Mouse (Mus musculus): ENCODE measurements at regions not wholly inside any gene's neighbourhood (a gene's known extent, or its start where the extent isn't known, plus 50 kb on each side); places are given as distances from the start of the nearest gene placed in this dataset.
A peak's percentile ranks its signal among the peaks of the same experiment; 100 is the strongest.

DNA sequence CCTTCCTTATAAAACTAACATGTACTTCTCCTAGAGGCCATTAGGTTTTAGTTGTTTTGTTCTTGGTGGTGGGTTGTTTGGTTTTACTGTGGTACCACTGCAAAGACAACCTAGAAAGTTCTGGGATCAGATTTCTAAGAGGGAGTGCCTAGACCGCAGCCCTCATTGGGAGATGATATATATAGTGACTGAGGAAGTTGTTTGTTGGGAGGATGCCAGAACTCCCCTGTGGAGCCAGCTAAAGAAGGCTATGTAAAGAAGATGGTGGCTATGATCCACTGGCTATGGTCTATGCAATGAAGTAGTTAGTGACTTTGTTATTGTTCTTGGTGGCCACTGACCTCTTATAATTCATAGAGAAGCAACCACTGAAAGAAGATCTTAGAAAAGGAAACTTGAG, 283.8 kb upstream of the Kif2a start:
- DNase-seq (ENCODE audit: low spot score in 2 of 2): no peak

DNA sequence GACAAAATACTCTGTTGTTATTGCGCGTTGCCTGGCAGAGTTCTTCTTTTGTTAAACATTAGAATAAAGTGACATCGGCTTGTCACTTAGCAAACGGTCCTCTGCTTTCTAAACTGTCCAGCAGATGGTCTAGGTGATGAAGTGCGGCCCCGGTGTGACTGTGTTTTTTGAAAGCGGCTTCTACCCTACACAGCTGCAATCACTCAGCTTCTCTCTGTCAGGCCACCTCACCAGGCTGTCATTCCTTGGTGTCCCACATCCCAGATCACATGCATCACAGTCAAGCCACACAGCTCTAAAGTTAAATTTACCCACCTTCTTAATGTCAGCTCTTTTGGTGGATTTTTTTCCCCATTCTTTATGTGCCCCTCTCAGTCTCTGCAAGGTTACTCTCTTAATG, 282.0 kb upstream of the Kif2a start:
- no peak for DNase-seq (ENCODE audit: low spot score in 2 of 2)

DNA sequence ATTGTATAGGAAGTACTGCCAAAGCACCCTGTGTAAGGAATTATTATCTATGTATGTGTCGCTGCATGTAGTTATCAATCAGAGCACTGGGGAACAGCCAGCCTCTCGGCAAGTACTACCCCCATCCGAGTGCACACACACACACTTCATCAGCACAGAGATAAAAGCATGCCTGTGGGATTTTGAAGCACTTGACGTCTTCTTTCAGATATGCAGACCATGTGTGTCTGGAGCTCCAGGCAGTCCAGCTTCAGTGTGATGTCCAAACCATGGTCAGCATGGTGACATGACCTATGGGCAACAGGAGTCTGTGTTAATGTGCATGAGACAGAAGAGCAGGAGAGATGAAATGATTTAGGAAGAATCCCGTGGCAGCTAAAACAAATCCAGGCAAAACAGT, 281.4 kb upstream of the Kif2a start:
- no peak for DNase-seq (ENCODE audit: low spot score in 2 of 2)

DNA sequence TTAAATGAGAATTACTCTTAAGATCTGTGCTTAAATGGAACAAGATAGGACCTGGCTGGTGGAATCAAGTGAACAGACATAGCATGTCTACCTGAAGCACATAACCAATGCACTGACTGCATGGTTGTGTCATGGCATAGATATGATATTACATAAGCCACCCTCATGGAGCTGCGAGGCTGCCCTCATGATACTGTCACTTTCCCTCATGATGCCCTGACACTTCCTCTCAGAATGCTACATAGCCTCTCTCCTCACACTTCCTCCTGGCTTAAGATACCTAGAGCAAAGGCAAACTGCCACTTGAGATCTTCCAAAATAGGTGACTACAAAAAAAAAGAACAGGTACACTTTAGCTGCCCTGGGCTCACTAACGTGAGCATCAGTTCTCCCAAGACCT, 278.9 kb upstream of the Kif2a start:
- no peak for DNase-seq (ENCODE audit: low spot score in 2 of 2)

DNA sequence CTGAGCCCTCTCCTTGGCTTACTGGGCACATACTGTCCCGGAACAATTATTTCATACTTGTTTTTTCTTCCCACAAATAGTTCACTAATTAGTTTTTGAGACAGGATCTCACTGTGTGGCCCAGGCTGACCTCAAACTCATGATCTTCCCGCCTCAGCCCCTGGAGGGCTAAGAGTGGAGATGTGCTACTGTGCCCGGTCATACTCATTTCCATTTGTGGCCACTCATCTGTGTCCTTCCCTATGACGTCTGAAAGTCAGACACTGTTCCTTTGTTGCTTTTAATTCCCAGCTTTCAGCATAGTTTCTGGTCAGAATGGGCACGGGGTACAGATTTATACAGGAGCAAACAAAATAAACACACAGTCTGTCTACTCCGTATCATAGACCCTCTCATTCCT, 242.7 kb upstream of the Kif2a start:
- no peak for DNase-seq (ENCODE audit: low spot score in 2 of 2)

DNA sequence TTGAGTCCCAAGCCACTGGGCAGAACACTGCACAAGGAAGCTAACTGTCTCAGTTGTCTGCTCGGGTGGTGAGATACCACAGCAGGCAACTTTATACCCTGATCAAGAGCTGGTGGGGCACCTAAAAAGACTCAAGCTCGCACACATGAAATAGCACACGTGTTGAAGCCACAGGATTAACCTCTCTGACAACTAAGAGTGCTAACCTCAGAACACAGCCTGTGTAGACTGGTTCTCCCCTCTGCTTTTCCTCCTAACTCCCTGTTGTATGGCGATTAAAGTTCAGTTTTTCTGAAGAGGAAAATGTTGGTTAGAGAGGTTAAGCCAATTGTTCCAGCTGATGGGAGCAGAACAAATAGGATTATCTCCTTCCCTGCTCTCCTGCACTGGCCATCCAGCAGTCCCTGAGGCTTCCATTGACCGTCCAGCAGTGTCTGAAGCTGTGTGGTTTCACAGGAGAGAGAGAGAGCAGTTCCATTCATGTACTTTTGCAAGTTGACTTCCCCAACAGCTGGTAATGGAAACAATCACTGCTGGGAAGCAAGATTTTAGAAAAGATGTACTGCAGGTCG, 239.6 kb upstream of the Kif2a start:
- no peak for DNase-seq (ENCODE audit: low spot score in 2 of 2)

DNA sequence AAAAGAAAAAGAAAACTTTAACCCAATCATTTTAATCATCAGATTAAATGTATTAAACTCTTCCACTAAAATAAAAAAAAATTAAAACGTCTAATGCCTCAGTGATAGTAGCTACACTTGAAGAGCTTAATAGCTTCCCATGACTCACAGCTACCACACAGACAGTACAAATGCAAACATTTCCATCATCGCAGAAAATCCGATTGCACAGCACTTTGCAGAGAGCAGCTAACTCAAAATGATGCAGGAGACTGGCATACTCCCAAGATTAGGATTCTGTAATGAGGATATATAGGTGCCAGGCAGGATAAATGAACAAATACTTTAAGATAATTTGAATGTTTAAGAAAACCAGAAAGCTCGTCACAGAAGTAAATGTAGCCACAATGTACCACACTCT, 238.3 kb upstream of the Kif2a start:
- DNase-seq (ENCODE audit: low spot score in 2 of 2): no peak

DNA sequence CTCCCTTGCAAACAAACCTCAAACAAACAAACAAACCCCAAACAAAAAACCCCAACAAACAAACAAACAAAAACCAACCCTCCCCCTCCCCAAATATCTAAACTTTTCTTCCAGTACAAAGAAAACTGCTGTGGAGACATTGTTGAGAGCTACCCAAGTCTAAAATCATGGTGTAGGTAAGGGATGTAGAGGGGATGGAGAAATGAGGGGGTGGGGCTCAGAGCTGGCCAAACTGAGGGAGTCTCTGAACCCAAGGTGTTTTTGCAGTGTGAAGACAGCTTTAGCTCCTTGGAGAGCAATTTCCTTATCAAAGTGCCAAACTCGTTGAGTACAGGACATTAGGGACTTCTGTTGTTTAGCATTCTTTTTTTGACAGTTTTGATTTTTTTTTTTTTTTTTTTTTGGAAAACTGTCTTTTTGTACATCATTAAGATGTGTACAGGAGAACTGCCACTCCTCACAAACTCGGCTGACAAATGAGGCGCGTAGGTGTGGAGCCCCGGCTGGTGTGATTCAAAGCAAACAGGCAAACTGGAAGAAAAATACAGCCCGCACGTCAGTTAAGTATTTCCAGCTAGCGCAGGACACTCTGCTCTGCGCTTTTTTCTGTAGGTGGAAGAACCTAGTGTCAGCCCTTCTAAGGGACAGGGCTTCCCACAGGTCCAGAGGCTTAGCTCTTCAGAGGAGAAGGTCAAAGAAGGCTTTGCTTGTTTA, 226.0 kb upstream of the Kif2a start:
- no peak for DNase-seq (ENCODE audit: low spot score in 2 of 2)

DNA sequence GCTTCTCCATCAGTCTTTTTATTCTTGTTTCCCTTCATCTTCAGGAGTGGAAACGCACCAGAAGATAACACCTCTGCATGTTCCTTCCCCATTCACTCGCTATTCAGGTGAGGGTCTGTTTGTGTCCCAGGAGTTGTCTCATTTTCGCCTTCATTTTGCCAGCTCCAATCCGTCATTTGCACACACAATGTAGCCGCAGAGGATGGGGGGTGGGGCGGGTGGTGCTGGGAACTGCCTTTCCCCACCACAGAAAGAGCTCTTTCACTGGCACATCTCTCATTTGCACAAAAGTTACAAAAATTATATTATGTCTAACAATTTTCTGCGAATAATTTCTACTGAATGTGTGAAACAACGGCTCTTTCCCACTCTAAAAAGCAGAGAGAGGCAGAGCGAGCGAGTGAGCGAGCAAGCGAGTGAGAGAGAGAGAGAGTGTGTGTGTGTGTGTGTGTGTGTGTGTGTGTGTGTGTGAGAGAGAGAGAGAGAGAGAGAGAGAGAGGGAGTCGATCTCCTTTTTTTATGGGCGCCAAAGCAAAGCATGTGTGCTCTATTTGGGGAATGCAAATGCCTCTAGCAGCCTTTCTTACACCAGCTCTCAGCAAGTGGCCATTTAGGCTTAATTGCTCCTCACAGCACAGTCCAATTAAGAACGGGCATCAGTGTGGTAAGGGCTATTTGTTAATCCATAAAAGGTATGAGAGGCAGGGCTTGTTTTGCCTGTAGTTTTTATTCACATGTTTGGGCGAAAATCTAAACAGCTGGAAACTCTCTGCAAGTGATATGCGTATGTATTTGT, 225.2 kb upstream of the Kif2a start:
- no peak for DNase-seq (ENCODE audit: low spot score in 2 of 2)

DNA sequence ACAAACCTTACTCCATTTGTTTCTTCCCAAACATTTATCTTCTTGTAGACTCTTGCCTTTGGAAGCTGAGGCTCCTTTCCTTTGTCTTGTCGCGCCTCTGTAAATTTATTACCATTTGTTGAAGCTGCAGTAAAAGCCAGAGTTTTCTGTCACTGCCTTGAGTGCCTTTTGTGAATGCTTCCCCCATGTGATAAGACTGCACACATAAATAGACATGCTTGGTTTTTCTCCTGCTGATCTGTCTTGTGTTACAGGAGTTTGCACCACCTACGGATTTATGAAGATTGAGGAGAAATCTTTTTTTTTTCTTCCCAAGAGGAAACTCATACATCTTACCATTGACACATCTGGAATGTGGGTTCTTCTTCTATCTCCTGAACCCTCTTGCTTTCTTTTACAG, 222.2 kb upstream of the Kif2a start:
- DNase-seq (ENCODE audit: low spot score in 2 of 2): no peak

DNA sequence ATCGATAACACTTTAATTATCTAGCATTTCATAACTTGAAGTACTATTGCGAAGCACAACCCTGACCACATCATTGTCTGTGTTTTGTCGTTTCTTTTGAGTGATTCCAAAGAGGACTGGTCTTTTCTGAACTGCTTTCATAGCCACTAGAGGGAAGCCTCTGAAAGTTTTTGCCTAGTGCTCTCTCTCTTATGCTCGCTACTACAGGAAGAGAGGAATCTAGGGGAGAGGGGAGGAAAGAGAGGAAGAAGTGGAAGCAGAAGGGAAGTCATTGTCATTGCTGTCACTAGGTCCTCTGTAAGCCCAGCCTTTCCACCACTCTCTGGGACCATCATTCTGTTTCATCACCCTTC, 217.1 kb upstream of the Kif2a start:
- DNase-seq (ENCODE audit: low spot score in 2 of 2): no peak

DNA sequence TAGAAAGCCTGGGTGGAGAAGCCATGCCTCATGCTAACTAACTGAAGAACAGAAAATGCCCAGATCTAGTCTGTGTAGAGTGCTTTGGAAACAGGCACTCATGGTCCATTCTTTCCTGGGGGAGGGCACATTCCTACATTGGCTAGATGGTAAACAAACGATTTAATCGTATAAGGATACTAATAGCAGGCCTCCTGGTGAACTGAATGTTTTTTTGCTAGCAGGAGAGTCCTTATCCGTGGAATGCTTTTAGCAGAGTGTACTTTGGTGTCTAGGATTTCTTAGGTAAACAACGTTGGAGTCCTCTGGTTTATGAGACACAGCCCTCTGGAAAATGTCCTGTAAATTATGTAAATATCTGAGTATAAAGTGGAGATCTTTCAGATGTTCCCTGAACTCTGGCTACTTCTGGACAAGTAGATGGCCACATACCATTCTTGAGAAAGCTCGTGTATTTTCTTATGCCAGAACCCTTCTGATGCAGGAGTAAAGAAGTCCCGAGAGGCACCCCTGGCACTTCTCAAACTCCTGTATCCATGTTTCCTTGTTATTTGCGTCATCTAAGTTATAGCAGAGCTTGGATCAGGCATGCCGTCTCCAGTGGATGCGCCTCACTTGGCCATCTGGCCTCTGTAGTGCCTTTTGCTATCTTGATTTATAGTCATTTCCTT, 216.6 kb upstream of the Kif2a start:
- no peak for DNase-seq (ENCODE audit: low spot score in 2 of 2)

DNA sequence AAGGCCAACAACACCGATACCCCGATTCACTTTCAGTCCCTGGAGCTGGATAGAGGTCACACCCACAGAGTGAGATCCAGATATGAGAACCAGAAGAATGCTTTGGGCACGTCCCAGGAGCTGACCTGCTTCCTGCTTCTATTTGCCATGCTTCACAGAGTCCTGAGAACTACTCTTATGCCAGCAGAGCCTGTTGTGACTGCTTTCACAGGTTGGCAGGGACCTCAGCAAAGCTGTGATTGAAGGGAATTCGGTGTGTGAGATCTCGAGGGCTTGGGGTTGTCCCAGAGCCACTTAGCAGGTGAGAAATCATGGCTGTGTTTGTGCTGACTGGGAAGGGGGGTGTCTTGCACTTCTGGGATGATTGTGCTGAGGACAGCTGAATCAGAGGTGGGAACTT, 197.5 kb upstream of the Kif2a start:
- no peak for DNase-seq (ENCODE audit: low spot score in 2 of 2)

DNA sequence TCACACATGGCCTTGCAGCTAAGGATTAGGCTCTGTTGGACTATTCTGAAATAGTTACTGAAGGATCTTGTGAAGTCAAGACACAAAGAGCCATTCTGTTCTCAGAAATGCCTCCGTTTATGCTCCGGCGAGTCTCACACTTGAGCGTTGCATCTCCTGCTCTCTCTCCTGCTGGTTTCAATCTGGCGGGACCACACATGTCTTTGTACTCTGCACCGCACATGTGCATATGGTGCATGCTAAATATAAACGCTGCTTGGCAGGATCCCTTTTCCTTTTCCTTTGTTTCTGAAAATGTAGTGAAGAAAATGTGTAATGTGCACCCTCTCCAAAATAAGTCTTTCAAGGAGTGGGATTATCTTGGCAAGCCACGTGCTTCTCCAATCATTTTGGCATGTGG, 196.4 kb upstream of the Kif2a start:
- peak; percentile 31 to 34 for DNase-seq (ENCODE audit: low spot score in 2 of 2)

DNA sequence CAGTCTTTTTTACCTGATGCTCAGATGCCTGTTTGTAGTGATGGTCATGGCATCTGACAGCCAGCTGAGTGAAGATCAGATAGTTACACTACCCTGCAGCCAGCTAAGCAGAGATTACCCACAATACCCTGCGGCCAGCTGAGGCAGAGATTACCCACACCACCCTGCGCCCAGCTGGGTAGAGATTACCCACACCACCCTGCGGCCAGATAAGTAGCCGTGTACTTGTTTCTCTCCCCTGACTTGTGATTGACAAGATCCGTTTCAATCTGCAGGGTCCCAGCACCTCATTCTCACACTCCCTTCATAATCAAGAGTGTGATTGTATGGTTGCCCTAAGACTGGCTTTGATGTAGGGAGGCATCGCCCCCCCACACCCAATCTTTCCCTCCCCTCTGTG, 195.9 kb upstream of the Kif2a start:
- DNase-seq (ENCODE audit: low spot score in 2 of 2): no peak

DNA sequence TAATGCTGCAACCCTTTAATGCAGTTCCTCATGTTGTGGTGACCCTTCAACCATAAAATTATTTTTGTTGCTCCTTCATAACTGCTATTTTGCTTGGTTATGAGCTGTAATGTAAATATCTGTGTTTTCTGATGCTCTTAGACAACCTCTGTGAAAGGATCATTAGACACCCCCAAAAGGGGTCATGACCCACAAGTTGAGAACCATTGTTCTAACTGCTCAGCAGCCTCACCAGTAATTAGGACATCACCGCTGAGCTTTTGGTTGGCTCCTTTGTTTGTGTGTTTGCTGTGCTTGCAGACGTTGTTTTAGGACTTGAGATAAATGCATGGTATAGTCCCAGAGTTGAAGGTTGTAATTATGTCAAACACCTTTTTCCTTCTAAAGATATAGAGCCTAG, 191.4 kb upstream of the Kif2a start:
- DNase-seq (ENCODE audit: low spot score in 2 of 2): no peak

DNA sequence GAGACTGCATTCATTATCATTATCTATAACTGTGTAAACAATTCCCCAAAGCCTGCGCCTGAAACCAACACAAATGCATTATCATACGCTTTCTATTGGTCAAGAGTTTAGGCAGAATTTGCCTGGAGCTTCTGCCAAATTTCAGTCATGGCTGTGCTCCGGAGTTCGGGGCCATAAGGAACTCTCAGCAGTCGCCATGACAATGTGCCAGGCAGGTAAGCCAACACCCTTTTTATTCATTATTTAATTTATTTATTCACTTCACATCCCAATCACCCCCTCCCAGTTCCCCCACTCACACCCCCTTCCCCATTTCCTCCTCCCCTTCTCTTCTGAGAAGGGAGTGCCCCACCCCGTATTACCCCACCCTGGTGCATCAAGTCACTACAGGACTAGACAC, 188.8 kb upstream of the Kif2a start:
- no peak for DNase-seq (ENCODE audit: low spot score in 2 of 2)

DNA sequence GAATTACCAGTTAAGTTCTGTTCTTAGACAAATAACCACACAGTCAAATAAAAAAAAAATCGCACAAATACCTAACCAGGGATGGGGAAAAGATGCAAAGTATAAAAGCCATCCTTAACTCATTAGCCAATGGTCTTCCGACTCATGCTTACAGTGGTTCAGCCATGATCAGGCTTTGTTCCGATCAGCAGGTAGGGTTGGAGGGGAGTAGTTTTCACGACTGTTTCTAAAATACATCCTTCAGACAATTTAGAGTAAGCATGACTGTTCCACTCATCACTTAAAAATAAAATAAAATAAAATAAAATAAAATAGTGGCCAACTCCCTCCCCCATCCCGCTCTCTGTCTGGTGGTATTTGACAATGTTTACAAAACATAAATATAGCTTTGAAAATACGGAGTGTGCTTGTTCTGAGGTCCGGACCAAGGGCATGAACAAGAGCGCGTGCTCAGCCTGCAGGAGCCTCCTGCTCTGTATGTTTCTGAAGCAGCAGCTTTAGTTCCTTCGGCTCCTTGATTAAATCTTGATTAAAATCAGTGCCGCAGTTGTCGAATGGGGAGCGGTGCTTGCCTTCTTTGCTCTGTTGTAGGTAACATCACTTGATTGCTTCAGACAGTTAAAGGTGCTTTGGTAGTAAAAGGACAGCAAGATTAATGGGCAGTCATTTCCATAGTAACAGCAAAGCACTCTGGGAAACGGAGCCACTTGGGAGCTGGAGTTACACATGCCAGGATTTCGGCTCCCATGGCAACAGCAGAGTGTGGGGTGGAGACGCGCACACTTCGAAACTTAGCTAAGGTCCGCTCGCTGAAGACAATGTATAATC, 185.6 kb upstream of the Kif2a start:
- peak; percentile 43 to 50 for DNase-seq (ENCODE audit: low spot score in 2 of 2)

DNA sequence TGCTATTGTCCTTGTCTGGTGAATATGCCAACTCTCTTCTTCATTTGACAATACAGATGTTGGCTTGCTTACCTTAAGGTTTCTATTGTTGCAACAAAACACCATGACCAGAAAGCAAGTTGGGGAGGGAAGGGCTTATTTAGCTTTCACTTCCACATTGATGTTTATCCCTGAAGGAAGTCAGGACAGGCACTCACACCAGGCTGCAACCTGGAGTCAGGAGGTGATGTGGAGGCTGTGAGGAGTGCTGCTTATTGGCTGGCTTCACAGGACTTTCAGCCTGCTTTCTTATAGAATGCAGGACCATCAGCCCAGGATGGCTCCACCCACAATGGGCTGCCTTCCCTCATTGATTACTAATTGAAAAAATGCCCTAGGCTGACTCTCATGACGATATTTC, 177.9 kb upstream of the Kif2a start:
- DNase-seq (ENCODE audit: low spot score in 2 of 2): no peak

DNA sequence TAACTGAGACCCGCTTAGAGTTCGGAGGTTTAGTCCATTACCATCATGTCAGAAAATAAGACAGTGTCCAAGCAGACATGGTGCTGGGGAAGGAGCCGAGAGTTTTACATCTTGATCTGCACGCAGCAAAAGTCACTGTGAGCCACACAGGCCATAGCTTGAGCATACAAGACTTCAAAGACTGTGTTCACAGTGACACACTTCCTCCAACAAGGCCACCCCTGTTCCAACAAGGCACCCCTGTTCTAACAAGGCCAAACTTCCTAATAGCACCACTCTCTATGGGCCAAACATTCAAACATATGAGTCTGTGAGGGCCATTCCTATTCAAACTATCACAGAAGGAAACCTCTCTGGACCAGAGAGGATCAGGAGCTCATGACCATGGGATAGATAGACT, 171.5 kb upstream of the Kif2a start:
- no peak for DNase-seq (ENCODE audit: low spot score in 2 of 2)

DNA sequence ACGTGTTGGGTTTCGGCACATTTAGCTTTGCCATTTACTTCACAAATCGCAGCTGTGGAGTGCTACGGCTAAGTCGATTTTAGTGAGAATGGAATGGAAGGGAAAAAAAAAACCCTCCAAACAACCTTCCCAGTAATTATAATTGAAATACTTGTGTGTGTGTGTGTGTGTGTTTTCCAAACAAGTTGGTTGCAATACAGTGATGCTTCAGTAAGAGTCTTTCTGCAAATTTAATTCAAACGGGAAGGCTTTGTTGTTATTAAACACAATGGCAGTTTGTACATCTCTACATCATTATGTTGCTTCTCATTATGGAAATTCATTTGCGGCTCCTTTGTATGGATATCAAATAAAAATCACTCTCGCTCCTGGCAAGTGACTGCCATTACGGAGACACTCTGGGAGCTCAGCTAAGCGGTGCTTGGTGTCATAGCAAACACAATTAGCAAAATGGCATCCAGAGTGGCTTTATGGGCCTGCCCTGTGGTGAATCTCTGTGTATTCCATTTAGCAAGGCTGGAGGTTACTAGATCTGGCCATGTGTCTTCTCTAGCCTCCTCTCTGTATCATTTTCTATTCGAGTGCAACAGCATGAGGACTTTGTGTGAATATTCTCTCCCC, 165.4 kb upstream of the Kif2a start:
- no peak for DNase-seq (ENCODE audit: low spot score in 2 of 2)

All from frontal cortex, postnatal 14 days (tissue).